Mouse (Mus musculus): Measurements from ENCODE around the gene Rpap3. TPM values are rescaled to one million over a fixed set of nuclear protein-coding genes. Genes with fewer than 3 reads are reported as not detected.
A peak's percentile ranks its signal among the peaks of the same experiment; 100 is the strongest.

The Rpap3 gene
- total RNA-seq (2014; rRNA removed), result 14.1 and 19.2 TPM in 2 replicates
- 38.1 and 41.6 TPM in 2 replicates for polyA plus RNA-seq (2015; fragmentation: Nextera tagmentation; extraction: Ambion mirVana)

GRCm38 (mm10) chr15:97705211-97706050, at the start of gene Rpap3:
Gene Rpap3 (minus strand): TSS chr15:97705825.
- Histone ChIP-seq H3K4me3 (ENCODE audit: low read length) (peak within 1 kb of the TSS; percentile 93), H3K4me2 (ENCODE audit: low read depth, low read length) (peak within 1 kb of the TSS; percentile 80), H3K9me3 (ENCODE audit: low read length) (no peaks in the 10 kb centered on the region), H3K27me3 (ENCODE audit: insufficient read depth, low read length) (no peaks in the 10 kb centered on the region), H3K4me1 (ENCODE audit: insufficient read depth, low read length) (peaks cover 9% of the 10 kb centered on the region; the same call in 1 of the 2 replicates), H3K27ac (peak within 1 kb of the TSS; percentile 62), H3K9ac (replicated peaks; ENCODE audit: low read length) (peak within 1 kb of the TSS; percentile 85), H3K36me3 (ENCODE audit: insufficient read depth, low read length) (peaks cover 18% of the 10 kb centered on the region; the same call in 1 of the 2 replicates)
- WGBS, result under 1% methylated on average over 67 of the region's 71 CpGs
- no peak for TF ChIP-seq CTCF (IDR thresholded peaks at IDR 0.05; ENCODE audit: low read depth)
- DNase-seq (ENCODE audit: low spot score) (peak; percentile 92), ATAC-seq (peak; percentile 93)

DNA sequence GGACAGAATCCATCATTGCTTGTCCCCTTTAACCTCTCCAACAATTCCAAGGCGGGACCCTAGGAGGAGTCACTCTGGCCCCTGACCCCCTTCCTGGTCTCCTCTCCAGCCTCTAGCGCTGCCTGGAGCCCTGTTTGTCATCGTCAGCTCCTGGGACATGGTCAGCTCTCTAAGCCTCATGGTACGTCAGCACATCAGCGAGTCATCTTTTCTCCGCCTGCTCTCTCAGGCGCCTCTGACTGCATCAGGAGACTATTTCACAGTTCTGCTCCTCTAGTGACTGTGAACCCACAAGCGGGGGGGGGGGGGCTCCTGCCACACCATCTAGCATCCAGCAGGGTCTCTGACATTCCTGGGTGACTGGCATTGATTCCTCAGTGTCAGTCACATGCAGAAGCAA, 49.7 kb upstream of the Rpap3 start:
- peaks cover 12% of the 10 kb centered on the region; the same call in 1 of the 2 replicates for H3K36me3 ChIP-seq (ENCODE audit: insufficient read depth, low read length)
- H3K27me3 ChIP-seq (ENCODE audit: insufficient read depth, low read length), result no peaks in the 10 kb centered on the region
- H3K9me3 ChIP-seq (ENCODE audit: low read length), result no peaks in the 10 kb centered on the region
- H3K4me2 ChIP-seq (ENCODE audit: low read depth, low read length), result no peak overlapping the region
- DNase-seq (ENCODE audit: low spot score) (no peak), ATAC-seq (no peak)
- 46% methylated on average over 8 of the region's 8 CpGs for whole genome bisulfite sequencing
- H3K4me3 ChIP-seq (ENCODE audit: low read length), result no peak overlapping the region
- no peak overlapping the region for H3K9ac ChIP-seq (replicated peaks; ENCODE audit: low read length)
- TF ChIP-seq CTCF (IDR thresholded peaks at IDR 0.05; ENCODE audit: low read depth), result no peak
- H3K27ac ChIP-seq, result no peak overlapping the region
- peaks cover 11% of the 10 kb centered on the region for H3K4me1 ChIP-seq (ENCODE audit: insufficient read depth, low read length)

- ATAC-seq, result no peak
- WGBS, result 43% methylated on average over 6 of the region's 6 CpGs
These were observed 48.9 kb upstream of the Rpap3 start for GRCm38 (mm10) chr15:97754476-97754875.

DNA sequence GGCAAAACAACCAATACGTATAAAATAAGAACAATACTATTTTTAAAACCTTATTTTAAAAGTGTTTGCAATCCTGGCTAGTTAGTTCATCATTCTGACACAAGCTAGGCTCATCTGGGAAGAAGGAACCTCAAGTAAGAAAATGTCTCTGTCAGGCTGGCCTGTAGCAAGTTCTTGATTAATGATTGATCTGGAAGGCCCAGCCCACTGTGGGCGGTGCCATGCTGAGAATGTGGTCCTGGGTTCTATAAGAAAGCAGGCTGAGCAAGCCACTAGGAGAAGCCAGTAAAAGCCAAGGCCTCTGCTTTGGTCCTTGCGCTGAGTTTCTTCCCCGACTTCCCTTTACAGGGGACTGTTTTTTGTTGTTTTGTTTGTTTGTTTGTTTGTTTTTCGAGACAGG, 46.9 kb upstream of the Rpap3 start:
- peaks cover 16% of the 10 kb centered on the region for H3K4me1 ChIP-seq (ENCODE audit: insufficient read depth, low read length)
- no peaks in the 10 kb centered on the region for H3K9me3 ChIP-seq (ENCODE audit: low read length)
- no peak overlapping the region for H3K4me3 ChIP-seq (ENCODE audit: low read length)
- H3K9ac ChIP-seq (replicated peaks; ENCODE audit: low read length), result no peak overlapping the region
- H3K27ac ChIP-seq, result no peak overlapping the region
- no peak for TF ChIP-seq CTCF (IDR thresholded peaks at IDR 0.05; ENCODE audit: low read depth)
- WGBS, result 95% methylated on average over 5 of the region's 5 CpGs
- no peak overlapping the region for H3K4me2 ChIP-seq (ENCODE audit: low read depth, low read length)
- ATAC-seq, result no peak
- DNase-seq (ENCODE audit: low spot score), result no peak
- H3K27me3 ChIP-seq (ENCODE audit: insufficient read depth, low read length), result no peaks in the 10 kb centered on the region
- peaks cover 13% of the 10 kb centered on the region; the same call in 1 of the 2 replicates for H3K36me3 ChIP-seq (ENCODE audit: insufficient read depth, low read length)

More at GRCm38 (mm10) chr15:97754476-97754875, 48.9 kb upstream of the Rpap3 start:
- Histone ChIP-seq H3K9ac (replicated peaks; ENCODE audit: low read length) (no peak overlapping the region), H3K4me1 (ENCODE audit: insufficient read depth, low read length) (peaks cover 16% of the 10 kb centered on the region), H3K27ac (no peak overlapping the region), H3K27me3 (ENCODE audit: insufficient read depth, low read length) (no peaks in the 10 kb centered on the region), H3K4me2 (ENCODE audit: low read depth, low read length) (no peak overlapping the region), H3K4me3 (ENCODE audit: low read length) (no peak overlapping the region), H3K36me3 (ENCODE audit: insufficient read depth, low read length) (peaks cover 14% of the 10 kb centered on the region; the same call in 1 of the 2 replicates), H3K9me3 (ENCODE audit: low read length) (no peaks in the 10 kb centered on the region)
- DNase-seq (ENCODE audit: low spot score), result no peak
- TF ChIP-seq CTCF (IDR thresholded peaks at IDR 0.05; ENCODE audit: low read depth), result no peak

DNA sequence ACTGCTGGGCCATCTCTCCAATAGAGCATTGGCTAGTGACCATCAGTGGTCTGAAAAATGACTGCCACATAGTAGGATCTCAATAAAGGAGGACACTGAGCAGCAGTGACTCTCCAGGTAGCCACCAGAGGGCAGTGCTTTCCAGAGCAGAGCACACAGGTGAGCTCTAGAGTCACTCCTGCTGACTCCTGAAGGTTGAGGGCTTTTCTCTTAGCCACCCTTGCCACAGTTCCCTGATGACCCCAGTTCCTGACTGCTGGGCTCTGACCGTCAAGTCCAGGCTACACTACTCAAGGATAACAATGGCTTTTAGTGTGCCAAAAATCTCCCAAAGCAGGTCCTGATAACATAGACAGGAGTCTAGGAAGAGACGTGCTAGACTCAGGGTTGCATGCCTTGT, 46.1 kb upstream of the Rpap3 start:
- no peaks in the 10 kb centered on the region for H3K9me3 ChIP-seq (ENCODE audit: low read length)
- no peak overlapping the region for H3K4me2 ChIP-seq (ENCODE audit: low read depth, low read length)
- 76% methylated on average over 2 of the region's 2 CpGs for WGBS
- H3K27me3 ChIP-seq (ENCODE audit: insufficient read depth, low read length), result no peaks in the 10 kb centered on the region
- H3K4me3 ChIP-seq (ENCODE audit: low read length), result no peak overlapping the region
- no peak overlapping the region for H3K9ac ChIP-seq (replicated peaks; ENCODE audit: low read length)
- no peak for ATAC-seq
- H3K36me3 ChIP-seq (ENCODE audit: insufficient read depth, low read length), result peaks cover 13% of the 10 kb centered on the region; the same call in 1 of the 2 replicates
- H3K27ac ChIP-seq, result no peak overlapping the region
- DNase-seq (ENCODE audit: low spot score), result no peak
- peak; percentile 57 for TF ChIP-seq CTCF (IDR thresholded peaks at IDR 0.05; ENCODE audit: low read depth)
- H3K4me1 ChIP-seq (ENCODE audit: insufficient read depth, low read length), result peaks cover 16% of the 10 kb centered on the region

- no peaks in the 10 kb centered on the region for H3K9me3 ChIP-seq (ENCODE audit: low read length)
- TF ChIP-seq CTCF (IDR thresholded peaks at IDR 0.05; ENCODE audit: low read depth), result no peak
- no peak overlapping the region for H3K4me3 ChIP-seq (ENCODE audit: low read length)
- ATAC-seq (peak; percentile 88), DNase-seq (ENCODE audit: low spot score) (peak; percentile 94)
- peaks cover 12% of the 10 kb centered on the region for H3K4me1 ChIP-seq (ENCODE audit: insufficient read depth, low read length)
- H3K36me3 ChIP-seq (ENCODE audit: insufficient read depth, low read length), result peaks cover 13% of the 10 kb centered on the region; the same call in 1 of the 2 replicates
- peak overlapping the region; percentile 16; the same call in 1 of the 2 replicates for H3K4me2 ChIP-seq (ENCODE audit: low read depth, low read length)
- no peak overlapping the region for H3K9ac ChIP-seq (replicated peaks; ENCODE audit: low read length)
- H3K27me3 ChIP-seq (ENCODE audit: insufficient read depth, low read length), result no peaks in the 10 kb centered on the region
- H3K27ac ChIP-seq, result peak overlapping the region; percentile 66; the same call in 1 of the 2 replicates
- WGBS, result 12% methylated on average over 12 of the region's 12 CpGs
These were observed 45.1 kb upstream of the Rpap3 start for GRCm38 (mm10) chr15:97750697-97751096.
